Mouse (Mus musculus) right cerebral cortex, adult 2 months (tissue): ENCODE data around the gene Pcnx2.

Experiments used
- DNase-seq, 2 experiments: peaks; one replicate each; pipeline ENCODE4 v3.0.0; 2021 to 2022; ENCODE audit warnings: low spot score in 2 of 2

Pcnx2 gene

GRCm38 (mm10) chr8:125709171-125709570 lies 188.9 kb downstream of the Pcnx2 start:
- DNase-seq, result no peak

GRCm38 (mm10) chr8:125705816-125706215 lies 192.3 kb downstream of the Pcnx2 start:
- DNase-seq, result no peak

GRCm38 (mm10) chr8:125704434-125704833 lies 193.7 kb downstream of the Pcnx2 start:
- no peak for DNase-seq

GRCm38 (mm10) chr8:125702868-125703473 lies 195.1 kb downstream of the Pcnx2 start:
- DNase-seq, result no peak
